Mouse (Mus musculus) brain, adult 10 weeks (tissue): ENCODE results near the gene Wdr45. TPM values are rescaled to one million over a fixed set of nuclear protein-coding genes. Genes with fewer than 3 reads are reported as not detected.

Experiments
- polyA plus RNA-seq: library from polyadenylated mRNA; stranded (reverse); fragments of 350-450 nt; fragmentation: Illumina TruSeq; extraction: RNeasy Lipid Tissue Mini Kit (QIAGEN cat#74804); gene quantifications from one replicate; pipeline ENCODE4 v1.2.3, GENCODE M21; 2015; ENCODE audit warnings: low read depth, low replicate concordance

The Wdr45 gene
- 61.8 TPM for polyA plus RNA-seq

DNA sequence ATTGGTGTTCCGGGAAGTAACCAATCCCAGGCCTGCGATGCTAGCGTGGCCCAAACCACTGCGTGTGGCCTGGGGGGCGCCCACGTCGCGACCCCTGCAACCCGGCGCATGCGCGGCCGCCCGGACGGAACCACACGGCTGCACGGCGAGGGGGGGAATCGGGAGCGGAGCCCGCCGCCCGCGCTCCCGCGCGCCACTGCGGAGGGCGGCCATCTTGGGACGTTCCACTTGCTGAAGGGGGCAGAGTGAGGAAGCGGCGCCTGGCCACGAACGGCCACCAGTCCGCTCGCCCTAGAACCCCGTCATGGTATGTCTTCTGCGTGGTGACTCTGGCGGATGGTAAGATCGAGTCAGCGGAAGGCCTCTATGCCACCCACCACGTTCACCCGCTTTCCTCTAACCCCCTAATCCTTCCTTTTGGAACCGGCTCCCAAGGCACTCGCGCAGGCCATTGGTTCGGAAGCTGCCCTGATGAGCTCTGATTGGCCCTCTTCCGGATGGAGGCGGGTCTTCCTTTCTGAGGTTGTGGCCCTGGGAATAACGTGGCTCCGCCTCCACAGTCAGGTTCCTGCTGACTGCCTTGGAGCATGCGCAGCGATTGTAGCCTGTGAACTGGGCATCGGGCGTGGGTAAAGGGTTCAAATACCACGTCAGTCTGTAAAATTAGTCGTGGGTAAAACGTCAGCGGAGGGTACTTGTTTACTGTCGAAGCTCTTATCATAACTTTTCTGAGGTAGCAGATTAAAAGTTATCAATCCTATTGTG lies at the start of gene Wdr45:
Wdr45 (plus strand) TSS at position 199 of the 765 bp plus-strand sequence.

DNA sequence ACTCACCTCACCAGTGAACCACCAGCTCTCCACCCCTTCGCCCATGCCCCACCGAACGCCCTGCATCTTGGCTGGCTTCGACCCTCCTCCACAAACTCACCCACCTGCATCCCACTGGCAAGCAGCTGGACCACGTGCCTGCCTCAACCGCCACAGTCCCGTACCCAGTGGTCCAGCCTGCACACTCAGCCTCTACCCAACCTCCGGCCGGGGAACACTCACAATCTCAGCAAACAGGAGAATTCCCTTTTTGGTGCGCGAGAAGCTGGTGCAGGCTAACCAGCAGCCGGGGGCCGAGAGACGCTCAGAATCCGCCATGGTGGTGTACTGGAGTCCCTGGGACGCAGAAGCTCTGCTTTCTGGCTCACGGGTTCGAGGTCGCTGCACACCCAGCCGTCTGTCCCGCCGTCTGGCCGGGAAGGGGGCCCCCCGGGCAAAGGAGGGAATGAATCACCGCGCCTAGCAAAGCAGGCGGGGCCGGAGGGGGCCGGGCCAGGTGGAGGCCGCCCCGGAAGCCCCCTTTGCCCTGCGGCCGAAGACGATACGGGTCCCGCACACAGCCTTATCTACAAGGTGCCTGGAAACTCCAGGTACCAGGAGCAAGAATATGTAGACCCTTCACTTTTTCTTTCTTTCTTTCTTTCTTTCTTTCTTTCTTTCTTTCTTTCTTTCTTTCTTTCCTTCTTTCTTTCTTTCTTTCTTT lies 43.1 kb upstream of the Wdr45 start, which contains the start of gene Plp2:
Plp2 (minus strand) TSS at position 470 of the 703 bp plus-strand sequence.

DNA sequence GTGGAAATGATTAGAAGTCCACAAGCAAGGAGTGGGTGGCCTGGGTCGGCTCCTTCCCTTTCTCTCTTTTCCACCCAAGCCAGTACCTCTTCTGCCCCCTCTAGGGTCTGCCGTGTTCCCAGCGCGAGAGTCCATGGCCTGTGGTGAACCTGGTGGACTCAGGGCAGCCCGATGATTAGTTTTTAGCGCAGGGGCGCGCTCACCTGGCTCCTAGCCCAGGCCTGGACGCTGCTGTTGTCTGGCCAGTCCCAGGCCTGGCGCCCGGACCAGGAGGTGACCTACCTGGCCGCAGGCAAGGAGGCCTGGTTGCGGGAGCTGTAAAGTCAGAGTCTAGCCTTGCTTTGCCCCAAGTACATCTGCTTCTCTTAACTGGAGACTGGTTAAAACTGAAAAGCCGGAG lies 33.3 kb upstream of the Wdr45 start, which contains the start of gene Magix:
Magix (minus strand) TSS at position 388 of the 400 bp plus-strand sequence.

DNA sequence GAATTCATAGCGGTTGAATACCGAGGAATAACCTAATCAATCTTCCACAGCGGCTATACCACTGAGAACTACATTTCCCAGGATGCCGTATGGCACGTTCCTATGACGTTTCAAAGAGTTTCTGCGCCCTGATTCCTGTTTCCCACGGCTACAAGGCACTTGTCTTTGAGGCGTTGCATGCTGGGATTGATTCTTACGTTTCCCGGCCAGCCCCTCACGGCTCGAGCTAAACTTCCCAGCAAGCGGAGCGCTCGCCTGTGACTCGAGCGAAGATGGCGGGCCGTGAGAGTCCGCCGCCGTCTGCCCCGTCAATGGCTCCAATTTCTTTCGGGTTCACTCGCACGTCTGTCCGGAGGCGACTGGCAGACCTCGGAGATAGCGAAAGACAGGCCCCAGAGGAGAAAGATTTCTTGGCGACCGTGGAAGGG lies 17.2 kb upstream of the Wdr45 start, which contains the start of gene Gpkow:
Gpkow (plus strand) TSS at position 178 of the 428 bp plus-strand sequence.

DNA sequence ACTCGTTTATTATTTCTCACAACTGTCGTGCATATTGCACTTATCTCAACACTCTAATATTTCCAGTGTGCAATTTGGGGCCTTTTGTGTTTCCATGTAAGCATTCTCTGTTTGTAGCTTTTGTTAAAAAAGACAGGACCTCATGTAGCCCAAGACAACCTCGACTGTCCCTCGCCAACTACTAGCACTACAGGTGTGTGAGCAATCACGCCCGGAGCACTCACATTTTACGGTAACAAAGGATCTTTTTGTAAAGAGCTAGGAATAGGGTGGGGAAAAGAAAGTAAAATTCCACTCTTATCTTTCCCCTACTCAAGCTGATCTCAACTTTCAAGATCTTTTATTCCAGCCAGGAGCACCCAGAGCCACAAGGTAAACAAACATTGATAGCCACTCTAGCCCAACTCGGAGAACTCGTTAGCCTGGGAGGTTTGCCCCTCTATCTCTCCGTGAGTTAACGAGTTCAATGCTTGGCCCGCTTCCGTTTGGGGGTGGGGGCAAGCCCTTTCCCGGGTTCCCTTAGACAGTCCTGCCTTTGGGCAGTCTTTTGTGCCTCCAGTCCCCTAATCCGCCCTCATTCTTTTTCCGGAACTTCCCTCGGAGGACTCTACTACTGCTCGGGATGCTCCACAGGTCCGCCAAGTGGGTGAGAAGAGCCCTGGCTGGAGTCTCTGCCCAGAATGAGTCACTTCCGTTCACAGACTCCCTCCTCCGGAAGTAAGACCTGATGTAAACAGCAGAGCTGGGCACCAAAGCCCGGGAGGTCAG lies 7.6 kb downstream of the Wdr45 start, which contains the start of gene Gm45208:
Gm45208 (plus strand) TSS at position 732 of the 768 bp plus-strand sequence.

DNA sequence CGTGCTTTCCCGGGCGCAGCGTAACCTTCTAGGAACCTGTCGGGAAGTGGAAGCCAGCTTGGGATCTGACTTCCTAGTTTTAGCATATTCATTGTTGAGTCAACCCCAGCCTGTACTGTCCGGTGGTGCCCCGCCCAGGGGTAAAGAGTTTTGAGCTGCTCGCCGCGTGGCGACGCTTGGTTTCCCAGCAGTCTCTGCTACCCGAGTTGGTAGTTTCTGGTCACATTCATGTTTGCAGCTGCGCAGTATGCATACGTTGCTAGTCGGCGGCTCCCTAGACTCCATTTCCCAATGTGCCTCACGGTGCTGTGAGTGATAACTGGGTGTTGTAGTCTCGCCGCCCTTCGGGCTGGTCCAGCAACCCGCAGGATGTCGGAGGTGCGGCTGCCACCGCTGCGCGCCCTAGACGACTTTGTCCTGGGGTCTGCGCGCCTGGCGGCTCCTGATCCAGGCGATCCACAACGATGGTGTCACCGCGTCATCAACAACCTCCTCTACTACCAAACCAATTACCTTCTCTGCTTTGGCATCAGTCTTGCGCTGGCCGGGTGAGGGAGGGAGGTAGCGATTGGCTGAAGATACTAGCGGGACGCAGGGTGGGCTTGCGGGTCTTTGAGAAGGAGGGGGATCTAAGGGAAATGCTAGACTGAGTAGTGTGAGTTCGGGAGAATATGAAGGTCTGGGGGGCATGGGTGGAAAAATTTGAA lies 14.2 kb downstream of the Wdr45 start, which contains the start of gene Praf2:
Praf2 (plus strand) TSS at position 225 of the 707 bp plus-strand sequence.

DNA sequence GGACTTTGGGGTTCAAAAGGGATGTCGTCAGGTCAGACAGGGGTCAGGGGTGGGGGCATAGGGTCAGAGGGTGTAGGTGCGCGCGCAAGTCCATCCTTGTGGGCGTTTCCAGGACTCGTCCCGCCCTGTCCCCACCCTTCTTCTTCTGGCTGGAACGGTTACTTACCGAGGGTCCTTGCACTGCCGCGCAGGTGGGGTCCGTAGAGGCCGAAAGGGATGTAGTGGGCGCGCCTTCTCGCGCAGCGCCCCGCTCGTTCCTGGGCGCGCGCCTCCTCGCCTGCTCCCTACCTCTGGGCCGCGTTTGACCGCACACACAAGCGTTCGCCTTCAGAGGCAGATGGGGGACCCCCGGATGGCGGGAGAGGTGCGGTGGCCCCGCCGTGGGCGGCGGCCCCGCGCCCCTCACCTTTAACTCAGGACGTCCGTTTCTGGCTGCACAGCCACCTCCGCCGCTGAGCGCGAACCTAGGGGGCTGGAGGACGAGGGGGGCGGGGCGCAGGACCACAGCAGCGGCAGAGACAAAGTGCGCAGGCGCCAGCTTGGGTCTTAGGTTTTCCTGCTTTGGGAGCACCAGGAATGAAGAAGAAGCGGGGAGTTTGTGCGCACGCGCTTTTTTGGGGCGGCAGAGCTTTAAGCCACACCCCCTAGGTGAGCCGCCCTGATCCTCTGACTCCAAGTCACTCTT lies 36.4 kb downstream of the Wdr45 start, which contains the start of gene Ccdc120:
Ccdc120 (minus strand) TSS at position 474 of the 685 bp plus-strand sequence.

DNA sequence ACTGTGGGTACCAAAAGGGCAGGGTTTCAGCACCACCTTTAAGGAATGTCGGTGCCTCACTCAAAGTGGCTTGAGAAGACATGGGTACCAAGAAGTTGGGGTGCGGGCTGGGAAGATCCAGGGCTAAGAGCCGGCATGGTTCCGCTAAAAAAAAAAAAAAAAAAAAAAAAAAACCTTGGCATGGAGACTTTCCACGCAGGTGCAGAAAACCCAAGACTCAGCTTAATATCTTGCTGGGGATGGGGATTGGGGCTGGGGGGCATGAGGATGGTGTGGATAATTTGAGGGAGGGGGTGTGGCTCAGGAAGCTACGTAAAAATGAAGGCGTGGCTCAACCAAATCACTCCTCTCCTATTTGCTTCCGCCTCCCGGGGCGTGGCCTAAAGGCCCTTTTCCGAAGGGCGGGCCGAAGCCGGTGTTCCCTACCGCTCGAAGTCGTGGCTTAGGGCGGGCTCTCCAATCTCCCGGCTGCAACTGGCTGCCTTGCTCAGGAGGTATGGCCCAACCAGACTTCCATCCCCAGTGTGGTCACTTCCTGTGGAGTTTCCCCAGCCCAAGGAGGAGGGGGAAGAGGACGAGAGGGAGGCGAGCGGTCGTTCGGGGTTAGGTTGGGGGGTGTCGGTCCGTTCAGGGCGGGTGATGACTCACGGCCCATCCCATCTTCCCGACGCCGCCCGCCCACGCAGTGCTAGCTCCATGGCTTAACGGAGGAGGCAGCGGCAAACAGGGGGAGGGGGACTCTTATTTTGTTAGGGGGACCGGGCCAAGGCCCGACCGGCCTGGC lies 48.2 kb downstream of the Wdr45 start, which contains the start of gene Tfe3:
Tfe3 (plus strand) TSS at position 424 of the 784 bp plus-strand sequence.

Other genes starting within 250 kb of the Wdr45 start
- gene Foxp3, start 140.7 kb upstream of the Wdr45 start, polyA plus RNA-seq = not detected
- gene Ppp1r3f, start 140.1 kb upstream of the Wdr45 start, polyA plus RNA-seq = 17.3 TPM
- gene Ccdc22, start 108.8 kb upstream of the Wdr45 start, polyA plus RNA-seq = 26.3 TPM
- gene Cacna1f, start 107.2 kb upstream of the Wdr45 start, polyA plus RNA-seq = 0.07 TPM
- 1,230 TPM for gene Syp, start 75.9 kb upstream of the Wdr45 start, polyA plus RNA-seq
- gene Prickle3, start 57.1 kb upstream of the Wdr45 start, polyA plus RNA-seq = 2.5 TPM
- gene Plp2, start 42.9 kb upstream of the Wdr45 start, polyA plus RNA-seq = 11.6 TPM
- 0.33 TPM for gene Magix, start 33.1 kb upstream of the Wdr45 start, polyA plus RNA-seq
- gene Gpkow, start 17.2 kb upstream of the Wdr45 start, polyA plus RNA-seq = 41.6 TPM
- not detected for gene Gm45208, start 7.9 kb downstream of the Wdr45 start, polyA plus RNA-seq
- 124 TPM for gene Praf2, start 14.1 kb downstream of the Wdr45 start, polyA plus RNA-seq
- 6.7 TPM for gene Ccdc120, start 36.6 kb downstream of the Wdr45 start, polyA plus RNA-seq
- 24.9 TPM for gene Tfe3, start 48.2 kb downstream of the Wdr45 start, polyA plus RNA-seq
- 88.6 TPM for gene Gripap1, start 75.4 kb downstream of the Wdr45 start, polyA plus RNA-seq
- 6.4 TPM for gene Kcnd1, start 108.0 kb downstream of the Wdr45 start, polyA plus RNA-seq
- 71.5 TPM for gene Otud5, start 127.0 kb downstream of the Wdr45 start, polyA plus RNA-seq
- 47.5 TPM for gene Pim2, start 163.9 kb downstream of the Wdr45 start, polyA plus RNA-seq
- gene Slc35a2, start 169.7 kb downstream of the Wdr45 start, polyA plus RNA-seq = 30.6 TPM
- 133 TPM for gene Pqbp1, start 184.9 kb downstream of the Wdr45 start, polyA plus RNA-seq
- gene Timm17b, start 185.0 kb downstream of the Wdr45 start, polyA plus RNA-seq = 29.9 TPM
- gene Gm10491, start 193.5 kb downstream of the Wdr45 start, polyA plus RNA-seq = not detected
- not detected for gene Gm10490, start 195.2 kb downstream of the Wdr45 start, polyA plus RNA-seq
- 229 TPM for gene Pcsk1n, start 205.5 kb downstream of the Wdr45 start, polyA plus RNA-seq
- gene Eras, start 214.3 kb downstream of the Wdr45 start, polyA plus RNA-seq = not detected
- gene Hdac6, start 233.6 kb downstream of the Wdr45 start, polyA plus RNA-seq = 32.5 TPM